Mouse (Mus musculus): ENCODE measurements around the gene Psmd1. TPM values are rescaled to one million over a fixed set of nuclear protein-coding genes. Genes with fewer than 3 reads are reported as not detected.
A peak's percentile ranks its signal among the peaks of the same experiment; 100 is the strongest.
"Not testable (repeated sequence)": the region's sequence is repeated elsewhere in the genome, so short reads cannot be mapped to it uniquely, and the experiment has no call there.

Psmd1 gene
- 191 TPM in 2 replicates for polyA plus RNA-seq (2015; fragmentation: Nextera tagmentation; extraction: Ambion mirVana)

DNA sequence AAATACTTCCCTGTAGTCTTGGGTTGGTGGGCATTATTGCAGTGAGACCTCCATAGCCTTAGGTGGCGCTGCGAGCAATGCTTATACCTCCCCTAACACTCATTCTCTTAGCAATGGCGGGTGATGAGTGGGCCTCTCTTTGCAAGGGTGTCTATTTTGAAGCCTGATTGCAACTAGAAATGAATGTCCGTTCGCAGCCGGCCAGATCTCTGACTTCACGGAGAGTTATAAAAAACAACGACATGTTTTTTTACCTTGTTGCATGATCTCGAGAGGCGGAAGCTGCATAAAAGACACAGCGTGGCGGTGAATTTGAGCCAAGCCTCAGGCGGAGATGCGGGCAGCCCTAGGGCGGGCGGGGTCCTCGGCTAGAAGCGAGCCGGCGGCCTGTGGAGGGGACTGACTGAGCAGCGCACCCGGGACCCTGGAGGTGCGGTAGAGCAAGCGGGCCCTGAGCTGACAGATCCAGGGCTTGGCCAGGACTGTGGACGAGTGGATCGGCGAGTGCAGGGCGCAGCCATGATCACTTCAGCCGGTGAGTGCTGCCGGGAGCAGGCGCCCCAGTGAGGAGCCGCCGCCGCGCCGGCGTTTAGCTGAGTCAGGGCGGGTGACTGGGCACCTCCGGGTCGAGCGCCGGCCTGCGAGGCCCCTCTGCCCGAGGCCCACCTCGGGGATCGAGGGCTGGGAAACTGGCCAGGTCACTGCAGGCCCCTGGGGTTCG, at the start of gene Psmd1:
Gene Psmd1, plus strand, starts transcription at position 117 of the 721 bp plus-strand sequence.
- no peaks in the 10 kb centered on the region for H3K36me3 ChIP-seq (replicated peaks)
- peak within 1 kb of the TSS; percentile 73 for H3K4me2 ChIP-seq
- H3K9me3 ChIP-seq = no peaks in the 10 kb centered on the region
- under 1% methylated on average over 47 of the region's 47 CpGs for WGBS
- H3K27ac ChIP-seq = peak within 1 kb of the TSS; percentile 77
- H3K27me3 ChIP-seq (replicated peaks) = no peaks in the 10 kb centered on the region
- peaks cover 18% of the 10 kb centered on the region for H3K4me1 ChIP-seq
- H3K9ac ChIP-seq = peak within 1 kb of the TSS; percentile 73
- H3K4me3 ChIP-seq = peak within 1 kb of the TSS; percentile 90
- ATAC-seq (replicated peaks) = peak; percentile 94

DNA sequence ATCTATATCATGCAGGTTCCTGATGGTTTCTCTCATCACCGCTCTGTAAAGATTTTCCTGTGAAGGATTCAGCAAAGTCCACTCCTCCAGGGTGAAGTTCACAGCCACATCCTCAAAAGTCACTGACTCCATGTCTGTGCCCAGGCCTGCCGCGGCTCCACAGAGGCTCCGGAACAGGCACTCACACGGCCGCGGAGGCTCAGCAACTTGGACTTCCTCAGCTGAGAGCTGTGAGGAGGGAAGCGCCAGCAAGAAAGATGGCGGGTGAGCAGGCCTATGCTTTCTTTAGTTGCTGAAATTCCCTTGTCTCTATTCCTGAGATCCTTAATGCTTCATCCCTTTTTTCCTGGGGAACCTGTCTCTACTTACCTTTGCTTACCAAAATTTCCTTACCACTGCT, 48.4 kb upstream of the Psmd1 start:
- H3K27ac ChIP-seq; ATAC-seq (replicated peaks); H3K4me3 ChIP-seq; H3K36me3 ChIP-seq (replicated peaks); H3K9me3 ChIP-seq; H3K9ac ChIP-seq; H3K4me2 ChIP-seq: not testable (repeated sequence)
- 96% methylated on average over 9 of the region's 9 CpGs for WGBS
- peaks cover 13% of the 10 kb centered on the region for H3K4me1 ChIP-seq
- H3K27me3 ChIP-seq (replicated peaks) = peaks cover 14% of the 10 kb centered on the region

DNA sequence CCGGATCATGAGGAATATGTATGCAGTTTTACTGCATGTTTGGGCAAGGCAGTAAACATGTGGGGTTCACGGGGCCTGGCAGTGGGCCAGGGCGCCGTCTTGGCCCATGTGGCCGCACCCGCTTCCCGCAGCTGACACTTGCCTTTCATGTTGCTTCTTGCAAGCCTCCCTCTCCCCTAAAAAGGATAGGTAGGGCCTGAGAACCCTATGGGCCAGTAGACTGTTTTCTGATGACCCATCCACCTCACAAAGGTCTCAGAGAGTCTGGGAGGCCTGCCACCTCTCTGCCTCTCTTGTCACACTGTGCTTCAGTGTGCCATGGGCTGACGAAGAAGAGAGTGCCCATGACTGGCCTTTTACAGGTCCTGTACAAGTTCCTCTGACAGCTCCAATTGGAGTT, 47.7 kb upstream of the Psmd1 start, which contains the start of gene Spata3:
Gene Spata3, plus strand, starts transcription at position 301 of the 400 bp plus-strand sequence.
- no peaks in the 10 kb centered on the region for H3K9me3 ChIP-seq
- H3K4me3 ChIP-seq = no peak within 1 kb of the TSS
- H3K27me3 ChIP-seq (replicated peaks) = peaks cover 14% of the 10 kb centered on the region
- no peaks in the 10 kb centered on the region for H3K36me3 ChIP-seq (replicated peaks)
- no peak within 1 kb of the TSS for H3K27ac ChIP-seq
- H3K4me2 ChIP-seq = no peak within 1 kb of the TSS
- no peak for ATAC-seq (replicated peaks)
- H3K4me1 ChIP-seq = peaks cover 13% of the 10 kb centered on the region
- H3K9ac ChIP-seq = no peak within 1 kb of the TSS
- 90% methylated on average over 8 of the region's 8 CpGs for WGBS

DNA sequence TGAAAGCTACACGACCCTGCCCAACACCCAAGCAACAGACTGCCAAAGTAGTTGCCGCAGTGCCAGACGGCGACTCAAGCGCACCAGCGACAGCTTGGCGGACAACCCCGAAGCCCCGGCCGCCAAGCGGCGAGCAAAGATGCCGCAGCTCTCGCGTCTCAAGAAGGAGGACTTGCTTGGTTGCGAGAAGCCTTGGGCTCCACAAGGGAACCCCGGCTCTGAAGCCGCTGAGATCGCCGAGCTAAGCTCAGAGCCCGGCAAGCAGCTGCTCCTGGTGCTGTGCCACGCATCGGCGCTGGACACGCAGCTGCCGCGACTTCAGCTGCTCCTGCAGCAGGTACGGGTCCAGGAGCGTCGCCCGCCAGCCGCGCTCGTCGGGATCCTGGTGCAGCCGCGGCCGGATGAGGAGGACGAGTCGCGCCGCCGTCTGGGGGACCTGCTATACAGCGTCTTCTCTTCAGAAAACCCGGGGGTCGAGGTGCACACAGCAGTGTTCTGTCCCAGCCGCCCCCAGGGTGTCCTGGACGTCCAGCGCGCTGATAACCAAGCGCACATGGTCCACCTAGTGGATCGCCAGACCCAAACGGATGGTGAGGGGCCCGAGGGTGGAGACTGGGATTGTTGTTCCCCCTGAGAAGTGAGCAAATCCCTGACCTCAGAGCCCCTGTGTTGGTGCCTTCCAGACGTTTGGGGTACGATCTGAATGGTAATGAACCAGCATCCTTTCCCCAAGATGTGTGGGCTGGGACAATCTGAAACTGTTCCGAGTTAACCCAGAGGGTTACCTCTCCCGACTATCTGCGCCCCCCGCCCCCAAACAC, 45.7 kb upstream of the Psmd1 start:
- Histone ChIP-seq H3K9ac (peak overlapping the region; percentile 73), H3K9me3 (no peaks in the 10 kb centered on the region), H3K27me3 (replicated peaks) (peaks cover 14% of the 10 kb centered on the region), H3K4me1 (peaks cover 13% of the 10 kb centered on the region), H3K27ac (peak overlapping the region; percentile 67), H3K36me3 (replicated peaks) (no peaks in the 10 kb centered on the region), H3K4me3 (peak overlapping the region; percentile 58), H3K4me2 (peak overlapping the region; percentile 96)
- peak; percentile 90 for ATAC-seq (replicated peaks)
- 3% methylated on average over 60 of the region's 60 CpGs for WGBS

DNA sequence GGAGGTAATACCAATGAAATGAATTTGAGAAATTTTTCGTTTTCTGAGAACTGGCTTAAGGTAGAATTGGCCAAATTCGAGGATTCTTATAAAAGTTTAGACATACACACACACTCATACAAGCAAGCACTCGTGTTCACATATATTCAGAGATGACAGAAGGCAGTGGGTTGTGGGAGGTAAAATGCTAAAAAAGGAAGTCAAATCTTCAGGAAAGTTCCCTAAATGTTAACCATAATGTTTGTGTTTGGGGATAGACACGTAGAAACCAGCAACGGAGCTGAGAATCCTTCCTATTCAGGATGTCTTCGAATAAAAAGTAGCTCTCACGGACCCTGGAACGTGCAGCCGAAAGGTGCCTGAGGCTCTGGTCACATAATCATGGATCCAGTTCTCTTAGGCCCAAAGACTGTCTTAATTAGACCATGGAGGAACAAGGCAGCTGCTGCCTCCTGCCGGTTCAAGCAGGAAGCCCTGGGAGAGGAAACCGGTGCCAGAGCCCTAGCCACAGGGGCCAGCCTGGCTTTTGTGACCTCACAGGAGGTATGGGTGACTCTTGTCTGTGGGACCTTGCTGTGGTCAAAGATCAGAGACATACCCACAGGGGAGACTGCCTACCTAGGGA, 42.7 kb upstream of the Psmd1 start:
- Histone ChIP-seq H3K4me1 (peaks cover 13% of the 10 kb centered on the region), H3K4me3 (no peak overlapping the region), H3K36me3 (replicated peaks) (no peaks in the 10 kb centered on the region), H3K4me2 (no peak overlapping the region), H3K9me3 (no peaks in the 10 kb centered on the region), H3K27ac (no peak overlapping the region), H3K27me3 (replicated peaks) (peaks cover 14% of the 10 kb centered on the region), H3K9ac (no peak overlapping the region)
- WGBS = 69% methylated on average over 11 of the region's 11 CpGs
- no peak for ATAC-seq (replicated peaks)

DNA sequence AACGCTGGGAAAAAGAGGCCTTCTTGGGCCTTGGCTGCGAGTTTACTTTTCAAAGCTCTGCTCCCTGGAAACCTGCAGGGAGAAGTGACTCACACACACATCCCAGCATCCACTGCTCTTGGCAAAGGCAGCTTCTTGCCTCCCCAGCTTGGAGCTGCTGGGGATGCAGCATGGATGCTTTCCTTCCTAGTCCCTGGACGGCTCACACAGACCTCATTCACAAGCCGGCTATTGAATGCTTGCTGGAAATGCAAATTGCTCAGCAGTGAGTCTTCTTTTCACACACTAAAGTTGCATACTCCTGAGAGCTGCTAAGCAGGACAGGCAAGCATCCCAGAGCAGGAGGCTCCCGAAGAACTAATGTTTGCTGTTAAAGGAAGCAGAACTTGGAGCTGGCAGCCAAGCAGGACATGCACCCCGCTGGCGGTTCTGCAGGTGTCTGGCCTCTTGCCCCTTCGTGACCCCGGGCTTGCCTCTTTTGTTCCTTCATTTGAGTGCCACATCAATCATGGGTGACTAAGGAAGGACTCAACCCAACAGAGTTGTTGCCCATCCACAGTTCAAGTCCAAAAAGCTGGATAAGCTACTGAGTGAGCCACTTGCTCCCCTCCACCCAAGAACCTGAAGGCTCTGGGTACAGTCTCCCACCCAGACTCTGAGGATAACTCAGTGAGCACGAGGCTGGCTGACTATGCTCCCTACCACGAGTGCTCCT, 31.8 kb upstream of the Psmd1 start:
- 8% methylated on average over 11 of the region's 11 CpGs for WGBS
- no peak overlapping the region for H3K4me3 ChIP-seq
- H3K36me3 ChIP-seq (replicated peaks) = no peaks in the 10 kb centered on the region
- no peaks in the 10 kb centered on the region for H3K27me3 ChIP-seq (replicated peaks)
- H3K4me2 ChIP-seq = no peak overlapping the region
- no peak overlapping the region for H3K9ac ChIP-seq
- peak; percentile 86 for ATAC-seq (replicated peaks)
- peak overlapping the region; percentile 71 for H3K27ac ChIP-seq
- H3K9me3 ChIP-seq = no peaks in the 10 kb centered on the region
- H3K4me1 ChIP-seq = no peaks in the 10 kb centered on the region

DNA sequence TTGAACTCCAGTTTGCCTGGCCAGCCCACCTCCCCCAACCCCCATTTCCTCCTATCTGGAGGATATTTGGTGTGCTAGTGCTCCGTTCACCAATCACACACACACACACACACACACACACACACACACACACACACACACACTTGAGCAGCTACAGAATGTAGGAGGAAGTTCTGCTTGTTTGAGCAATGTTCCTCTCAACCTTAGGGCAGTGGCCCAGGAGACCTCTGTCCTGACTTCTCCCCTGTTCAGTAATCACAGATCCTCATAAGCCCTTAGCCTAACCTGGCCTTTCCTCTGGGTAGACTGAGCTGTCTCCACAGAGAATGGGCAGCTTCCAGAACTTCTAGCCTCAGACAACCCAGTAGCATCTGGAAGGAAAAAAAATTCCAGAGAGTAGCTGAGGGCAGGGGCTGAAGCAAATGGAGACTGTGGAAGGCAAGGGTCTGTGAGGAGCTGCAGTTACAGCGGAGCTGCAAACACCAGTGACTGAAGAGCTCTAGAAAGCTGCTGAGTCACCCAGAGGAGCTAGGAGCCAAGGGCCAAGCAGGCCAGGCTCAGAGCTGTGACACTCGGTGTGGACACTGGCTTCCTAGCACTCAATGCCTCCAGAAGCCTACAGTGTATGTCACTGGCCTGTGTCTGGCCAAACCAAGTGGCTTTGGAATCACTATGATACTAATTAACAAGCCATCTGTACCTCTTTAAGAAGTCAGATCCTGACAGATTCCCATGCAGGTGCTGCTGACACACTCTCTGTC, 25.8 kb upstream of the Psmd1 start:
- H3K4me3 ChIP-seq = no peak overlapping the region
- H3K4me1 ChIP-seq = no peaks in the 10 kb centered on the region
- no peak overlapping the region for H3K27ac ChIP-seq
- H3K9ac ChIP-seq = no peak overlapping the region
- H3K27me3 ChIP-seq (replicated peaks) = peaks cover 3% of the 10 kb centered on the region; the same call in 1 of the 2 replicates
- H3K9me3 ChIP-seq = 0 out of 2 replicates have a peak, but pooled peaks cover 5% of the 10 kb centered on the region
- 78% methylated on average over 3 of the region's 3 CpGs for WGBS
- H3K4me2 ChIP-seq = no peak overlapping the region
- no peak for ATAC-seq (replicated peaks)
- no peaks in the 10 kb centered on the region for H3K36me3 ChIP-seq (replicated peaks)

DNA sequence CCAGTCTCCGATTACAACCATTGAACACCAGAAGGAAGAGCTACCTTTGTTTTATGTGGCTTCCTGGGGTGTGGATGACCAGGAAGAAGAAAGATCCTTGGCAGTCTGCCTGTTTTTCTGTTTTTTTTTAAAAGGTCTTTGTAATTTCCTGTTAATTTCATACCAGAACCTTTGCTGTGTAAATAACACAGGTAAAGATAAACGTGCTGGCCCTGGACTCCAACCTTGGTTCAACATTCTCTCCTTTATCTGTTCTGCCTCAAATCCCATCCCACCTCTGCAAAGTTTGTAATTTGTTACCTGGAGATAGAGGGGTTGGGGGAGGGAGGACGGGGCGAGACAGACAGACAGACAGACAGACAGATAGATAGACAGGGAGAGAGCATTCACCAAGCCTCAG, 24.1 kb upstream of the Psmd1 start:
- H3K4me2 ChIP-seq = no peak overlapping the region
- H3K9ac ChIP-seq = no peak overlapping the region
- H3K27me3 ChIP-seq (replicated peaks) = peaks cover 20% of the 10 kb centered on the region
- no peaks in the 10 kb centered on the region for H3K36me3 ChIP-seq (replicated peaks)
- 0 out of 2 replicates have a peak, but pooled peaks cover 5% of the 10 kb centered on the region for H3K9me3 ChIP-seq
- 65% methylated on average over 4 of the region's 4 CpGs for WGBS
- H3K4me1 ChIP-seq = no peaks in the 10 kb centered on the region
- ATAC-seq (replicated peaks) = no peak
- no peak overlapping the region for H3K27ac ChIP-seq
- no peak overlapping the region for H3K4me3 ChIP-seq

DNA sequence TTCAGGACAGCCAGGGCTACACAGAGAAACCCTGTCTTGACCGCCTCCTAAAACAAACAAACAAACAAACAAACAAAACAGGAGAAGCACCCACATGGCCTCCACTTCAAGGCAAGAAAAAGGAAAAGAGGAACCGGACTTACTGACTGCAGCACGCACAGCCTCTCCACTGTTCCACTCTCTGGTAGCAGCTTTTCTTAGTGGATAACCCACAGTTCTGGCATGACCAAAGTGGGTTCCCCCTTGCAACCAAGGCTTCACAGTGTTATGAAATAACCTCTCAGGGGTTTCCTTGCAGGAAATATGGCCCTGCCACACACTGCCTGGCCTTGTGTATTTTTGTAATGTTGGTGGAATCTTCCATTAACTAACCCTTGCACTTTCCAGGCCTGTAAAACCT, 23.4 kb upstream of the Psmd1 start:
- Histone ChIP-seq H3K27ac (no peak overlapping the region), H3K27me3 (replicated peaks) (peaks cover 21% of the 10 kb centered on the region), H3K9ac (no peak overlapping the region), H3K4me3 (no peak overlapping the region), H3K4me2 (no peak overlapping the region), H3K9me3 (0 out of 2 replicates have a peak, but pooled peaks cover 5% of the 10 kb centered on the region), H3K36me3 (replicated peaks) (no peaks in the 10 kb centered on the region), H3K4me1 (0 out of 2 replicates have a peak, but pooled peaks cover 2% of the 10 kb centered on the region)
- ATAC-seq (replicated peaks) = no peak
- WGBS = 91% methylated on average over 3 of the region's 3 CpGs

DNA sequence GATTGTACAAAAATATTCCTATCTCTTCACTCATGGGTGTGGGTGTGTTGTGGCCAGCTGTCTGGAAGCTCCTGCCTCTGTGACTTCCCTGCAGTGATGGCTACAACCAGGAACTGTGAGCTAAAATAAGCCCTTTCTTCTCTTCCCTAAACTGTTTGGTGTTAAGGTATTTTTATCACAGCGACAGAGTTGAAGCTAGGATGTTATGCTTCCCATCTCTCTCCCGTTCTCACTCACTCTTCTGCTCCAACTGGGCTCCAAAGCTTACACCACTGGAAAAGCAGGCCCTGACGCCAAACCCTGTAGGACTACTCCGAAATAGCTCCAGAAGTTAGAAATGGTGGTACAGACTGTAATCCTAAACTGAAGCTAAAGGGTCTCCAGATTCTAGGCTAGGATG, 19.1 kb upstream of the Psmd1 start:
- H3K36me3 ChIP-seq (replicated peaks) = no peaks in the 10 kb centered on the region
- H3K9me3 ChIP-seq = 0 out of 2 replicates have a peak, but pooled peaks cover 5% of the 10 kb centered on the region
- no peak overlapping the region for H3K27ac ChIP-seq
- ATAC-seq (replicated peaks) = no peak
- no peak overlapping the region for H3K9ac ChIP-seq
- H3K4me2 ChIP-seq = peak overlapping the region; percentile 89; the same call in 1 of the 2 replicates
- peaks cover 13% of the 10 kb centered on the region for H3K4me1 ChIP-seq
- 62% methylated on average over 4 of the region's 4 CpGs for WGBS
- H3K27me3 ChIP-seq (replicated peaks) = peaks cover 50% of the 10 kb centered on the region
- no peak overlapping the region for H3K4me3 ChIP-seq
